Comparison of ENCODE assay signal across 8 mouse cellular contexts in the genomic region with DNA sequence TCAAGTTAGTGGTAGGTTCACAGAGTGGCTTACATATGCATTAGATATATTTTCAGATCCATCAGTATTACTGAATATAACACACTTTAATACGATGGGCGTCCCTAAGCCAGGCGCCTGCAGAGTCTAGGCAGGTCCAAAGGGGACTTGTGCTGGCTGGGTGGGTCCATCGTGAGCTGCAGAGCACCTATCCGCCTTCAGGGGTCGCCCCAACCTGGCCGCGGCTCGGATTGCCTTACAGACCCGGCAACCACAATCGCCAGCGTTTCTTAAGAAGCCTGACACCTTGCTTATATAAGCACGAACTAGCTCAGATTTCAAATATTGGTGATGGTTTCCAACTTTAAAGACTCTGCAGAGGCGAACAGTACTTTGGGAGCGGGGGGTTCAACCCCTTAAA.
DNase-seq lines count a peak whose midpoint lies in the region; ATAC-seq lines count a peak whose summit lies in the region.

No protein-coding gene starts in this region.

- 25% methylated on average over 15 of the region's 15 CpGs for WGBS in forebrain, embryonic 12.5 days
- WGBS in liver, embryonic 12.5 days (ENCODE audit: insufficient replicate concordance): 13% methylated on average over 15 of the region's 15 CpGs
- 20% methylated on average over 15 of the region's 15 CpGs for WGBS in neural tube, embryonic 12.5 days

- H3K4me2 ChIP-seq in forebrain, embryonic 12.5 days: peak overlapping the region; percentile 35
- H3K4me2 ChIP-seq in liver, embryonic 12.5 days: peak overlapping the region; percentile 24
- peak overlapping the region; percentile 37 for H3K4me2 ChIP-seq in neural tube, embryonic 12.5 days (replicated peaks)

- H3K36me3 ChIP-seq in forebrain, embryonic 12.5 days (replicated peaks): no peaks in the 10 kb centered on the region
- no peaks in the 10 kb centered on the region for H3K36me3 ChIP-seq in liver, embryonic 12.5 days
- no peaks in the 10 kb centered on the region for H3K36me3 ChIP-seq in neural tube, embryonic 12.5 days

- ATAC-seq in forebrain, embryonic 12.5 days (ENCODE audit: low FRiP score): no peak
- ATAC-seq in liver, embryonic 12.5 days: no peak
- no peak for ATAC-seq in neural tube, embryonic 12.5 days (ENCODE audit: low FRiP score, low read depth)
- no peak for ATAC-seq in megakaryocyte, adult 5-6 weeks (ENCODE audit: poor library complexity, severe bottlenecking)

- no peak overlapping the region for H3K27ac ChIP-seq in forebrain, embryonic 12.5 days
- no peak overlapping the region for H3K27ac ChIP-seq in liver, embryonic 12.5 days
- no peak overlapping the region for H3K27ac ChIP-seq in neural tube, embryonic 12.5 days

- no peak overlapping the region for H3K9ac ChIP-seq in forebrain, embryonic 12.5 days
- no peak overlapping the region for H3K9ac ChIP-seq in liver, embryonic 12.5 days
- no peak overlapping the region for H3K9ac ChIP-seq in neural tube, embryonic 12.5 days

- peaks cover 2% of the 10 kb centered on the region; the same call in 1 of the 2 replicates for H3K4me1 ChIP-seq in forebrain, embryonic 12.5 days
- H3K4me1 ChIP-seq in liver, embryonic 12.5 days: no peaks in the 10 kb centered on the region
- peaks cover 9% of the 10 kb centered on the region; the same call in 1 of the 2 replicates for H3K4me1 ChIP-seq in neural tube, embryonic 12.5 days

- H3K9me3 ChIP-seq in forebrain, embryonic 12.5 days: no peaks in the 10 kb centered on the region
- peaks cover 7% of the 10 kb centered on the region; the same call in 1 of the 2 replicates for H3K9me3 ChIP-seq in liver, embryonic 12.5 days (replicated peaks)
- no peaks in the 10 kb centered on the region for H3K9me3 ChIP-seq in neural tube, embryonic 12.5 days

- peak; percentile 4 to 11 for DNase-seq in urinary bladder, adult 18-20 months (ENCODE audit: low spot score in 2 of 2)
- DNase-seq in urinary bladder, adult 2 months (ENCODE audit: low spot score): no peak
- DNase-seq in hindlimb bud, embryonic 11.5 days (ENCODE audit: extremely low spot score, low read depth, low spot score): peak; percentile 14
- DNase-seq in thymus, postnatal 14 days: peak; percentile 48

- no peak overlapping the region for H3K4me3 ChIP-seq in forebrain, embryonic 12.5 days (replicated peaks)
- no peak overlapping the region for H3K4me3 ChIP-seq in liver, embryonic 12.5 days
- H3K4me3 ChIP-seq in neural tube, embryonic 12.5 days: no peak overlapping the region; the same call in 1 of the 2 replicates

- H3K27me3 ChIP-seq in forebrain, embryonic 12.5 days: no peaks in the 10 kb centered on the region
- H3K27me3 ChIP-seq in liver, embryonic 12.5 days (replicated peaks): no peaks in the 10 kb centered on the region
- no peaks in the 10 kb centered on the region for H3K27me3 ChIP-seq in neural tube, embryonic 12.5 days (replicated peaks)
